Mouse (Mus musculus): ENCODE measurements around the gene Hist1h2bf.
A peak's percentile ranks its signal among the peaks of the same experiment; 100 is the strongest.

Gene Hist1h2bf

DNA sequence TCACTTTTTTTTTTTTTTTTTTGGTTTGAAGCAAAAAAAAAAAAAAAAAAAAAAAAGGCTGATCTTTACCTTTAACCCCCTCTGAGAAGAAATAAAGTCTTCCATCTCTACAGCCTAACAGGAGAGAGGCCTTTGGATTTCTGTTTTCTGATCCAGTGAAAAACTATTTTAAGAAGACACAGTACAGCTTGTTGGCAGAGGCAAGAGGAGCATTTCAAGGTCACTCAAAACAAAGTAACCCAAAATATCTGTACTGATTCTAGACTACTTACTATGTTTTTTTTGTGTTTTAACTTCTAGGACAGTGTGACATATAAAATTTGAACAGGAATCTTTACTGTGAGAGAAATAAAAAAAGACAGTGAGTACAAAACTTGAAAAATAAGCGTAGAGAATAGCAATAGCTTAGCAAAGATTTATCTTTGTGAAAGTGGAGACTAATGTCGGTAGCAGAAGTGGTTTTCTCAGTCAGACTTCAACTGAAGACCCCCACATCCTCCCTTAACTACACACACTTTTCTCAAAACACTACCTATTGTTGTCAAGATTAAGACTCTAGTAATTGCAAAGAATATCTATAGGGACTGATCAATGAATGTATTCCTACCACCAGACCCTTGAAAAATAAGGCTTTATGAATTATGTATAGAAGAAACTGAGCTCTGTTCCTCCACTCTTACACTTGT is 44.4 kb downstream of the Hist1h2bf start:
- DNase-seq (ENCODE audit: low spot score in 2 of 2) = no peak

DNA sequence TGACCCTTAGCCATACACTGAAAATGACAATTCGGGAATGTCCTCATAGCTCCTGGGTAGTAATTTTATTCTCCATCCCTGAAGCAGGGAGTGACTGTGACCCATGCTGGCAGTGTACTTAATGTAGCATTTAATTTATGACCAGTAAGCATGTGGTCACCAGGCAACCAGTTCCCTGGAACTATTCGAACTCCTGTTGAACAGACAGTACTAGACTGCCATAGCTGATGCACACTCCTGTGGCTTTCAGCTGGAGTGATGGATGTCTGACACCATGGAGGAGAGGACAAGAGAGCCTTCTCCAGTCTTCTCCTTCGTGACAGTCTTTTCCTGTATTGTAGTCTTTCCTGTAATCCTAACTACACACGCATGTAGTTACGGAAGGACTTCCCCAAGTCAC is 45.0 kb downstream of the Hist1h2bf start:
- DNase-seq (ENCODE audit: low spot score in 2 of 2) = no peak

DNA sequence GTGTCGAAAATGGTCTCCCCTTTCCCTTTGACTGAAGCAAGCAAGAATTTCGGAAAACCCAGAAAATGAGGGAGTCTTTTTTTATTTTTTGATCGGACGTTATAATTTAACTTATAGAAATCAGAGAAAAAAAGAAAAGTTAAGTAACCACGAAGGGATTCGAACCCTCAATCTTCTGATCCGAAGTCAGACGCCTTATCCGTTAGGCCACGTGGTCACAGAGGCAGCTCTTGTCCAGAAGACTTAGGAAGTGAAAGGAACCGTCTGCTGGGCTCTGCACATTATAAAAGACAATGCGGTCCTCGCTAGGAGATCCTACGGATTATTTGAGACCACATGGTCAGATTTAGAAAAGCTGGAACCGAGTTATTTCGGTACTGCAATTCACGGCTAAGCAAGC is 47.7 kb downstream of the Hist1h2bf start:
- peak; percentile 85 to 89 for DNase-seq (ENCODE audit: low spot score in 2 of 2)

DNA sequence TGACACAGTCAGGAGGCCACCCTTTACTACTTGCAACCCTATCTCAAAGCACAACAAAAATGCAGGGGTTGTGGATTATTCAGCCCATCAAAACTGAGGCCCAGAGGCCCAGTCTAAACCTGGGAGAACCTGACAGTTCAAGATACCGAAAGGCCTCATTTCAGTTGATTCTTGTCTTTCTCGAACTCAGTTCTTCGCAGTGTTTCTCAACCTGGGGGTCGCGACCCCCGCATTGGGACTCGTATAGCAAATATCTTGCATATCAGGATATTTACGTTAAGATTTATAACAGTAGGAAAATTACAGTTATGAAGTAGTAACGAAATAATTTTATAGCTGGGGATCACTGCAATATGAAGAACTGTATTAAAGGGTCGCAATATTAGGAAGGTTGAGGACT is 48.1 kb downstream of the Hist1h2bf start:
- DNase-seq (ENCODE audit: low spot score in 2 of 2) = no peak

DNA sequence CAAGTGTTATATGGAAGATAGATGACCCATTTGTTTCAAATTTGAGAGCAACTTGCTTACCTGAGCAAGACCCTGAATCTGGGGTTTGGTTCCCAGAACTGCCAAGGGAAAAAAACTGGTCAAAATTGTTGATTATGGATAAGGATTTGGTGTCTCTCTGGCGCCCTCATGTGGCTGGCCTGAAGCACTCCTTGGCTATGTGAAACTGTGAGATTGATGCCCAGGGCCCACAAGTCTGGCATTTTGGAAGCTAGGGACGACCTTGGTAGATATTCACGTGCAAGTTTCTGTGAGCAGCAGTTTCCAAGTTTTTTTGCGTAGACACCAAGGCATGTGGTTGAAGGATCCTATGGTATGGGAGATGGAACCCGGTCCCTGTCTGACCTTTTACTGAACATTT is 49.3 kb downstream of the Hist1h2bf start:
- peak; percentile 55 to 72 for DNase-seq (ENCODE audit: low spot score in 2 of 2)

DNA sequence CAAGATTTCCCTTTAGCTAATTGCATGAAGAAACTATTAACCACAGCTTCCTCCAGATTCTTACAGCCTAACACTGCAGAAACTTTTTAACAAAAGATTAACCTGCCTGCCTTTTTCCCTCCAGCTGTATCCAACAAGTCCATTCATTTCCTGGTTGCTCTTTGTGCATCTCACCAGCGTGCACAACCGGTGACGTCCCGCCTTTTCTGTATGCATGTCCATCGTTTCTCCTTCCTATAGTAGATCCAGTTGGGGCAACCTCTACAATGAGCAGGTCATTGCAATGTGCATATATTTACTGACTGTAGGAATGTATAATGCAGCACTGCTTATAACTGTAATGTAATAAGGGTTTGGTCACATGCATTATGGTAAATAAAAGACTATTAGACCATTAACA is 50.0 kb downstream of the Hist1h2bf start:
- no peak for DNase-seq (ENCODE audit: low spot score in 2 of 2)

All from spleen, postnatal 14 days (tissue).